Mouse (Mus musculus) kidney, postnatal 0 days (tissue): ENCODE data around the gene Mgat4c. TPM values are rescaled to one million over a fixed set of nuclear protein-coding genes. Genes with fewer than 3 reads are reported as not detected.
A peak's percentile ranks its signal among the peaks of the same experiment; 100 is the strongest.

Experiments
- ATAC-seq: fragments of 200-750 bp; cut with Nextera tagmentation; replicated peaks from 2 replicates; pipeline ENCODE4 v1.8.0; 2017; ENCODE audit warnings: low read depth, moderate number of reproducible peaks, moderate TSS enrichment, moderate library complexity; ENCODE audit not compliant: low FRiP score
- DNase-seq: peaks from one replicate; pipeline ENCODE4 v3.0.0-alpha.2; 2016; ENCODE audit warnings: low spot score
- H3K27ac ChIP-seq: fragments of 300-500 bp; sonication (generic); 2 replicates; pipeline ENCODE4 v1.5.1; 2014; ENCODE audit warnings: mild to moderate bottlenecking
- H3K27me3 ChIP-seq: fragments of 300-500 bp; sonication (generic); 2 replicates; pipeline ENCODE4 v1.6.1; 2014; ENCODE audit warnings: low read length, mixed read lengths; ENCODE audit not compliant: insufficient read depth
- H3K36me3 ChIP-seq: fragments of 300-500 bp; sonication (generic); 2 replicates; pipeline ENCODE4 v1.6.1; 2014; ENCODE audit warnings: low read length, mixed read lengths; ENCODE audit not compliant: insufficient read depth
- H3K4me1 ChIP-seq: fragments of 300-500 bp; sonication (generic); replicated peaks from 2 replicates; pipeline ENCODE4 v1.6.1; 2014; ENCODE audit warnings: antibody characterized with exemption, low read length, mixed read lengths; ENCODE audit not compliant: insufficient read depth
- H3K4me2 ChIP-seq: fragments of 300-500 bp; sonication (generic); 2 replicates; pipeline ENCODE4 v1.6.1; 2014; ENCODE audit warnings: mild to moderate bottlenecking, low read length, moderate library complexity, mixed read lengths
- H3K4me3 ChIP-seq: fragments of 300-500 bp; sonication (generic); replicated peaks from 2 replicates; pipeline ENCODE4 v1.5.1; 2014; ENCODE audit warnings: low read depth, low read length
- H3K9ac ChIP-seq: fragments of 300-500 bp; sonication (generic); 2 replicates; pipeline ENCODE4 v1.6.1; 2014; ENCODE audit warnings: low read depth, low read length
- H3K9me3 ChIP-seq: fragments of 300-500 bp; sonication (generic); replicated peaks from 2 replicates; pipeline ENCODE4 v1.6.1; 2016; ENCODE audit warnings: low read length, inconsistent platforms, mixed read lengths
- CTCF ChIP-seq: IDR thresholded peaks from 2 replicates; pipeline ENCODE4 v1.5.1; 2016; ENCODE audit warnings: antibody characterized with exemption, low read depth, mild to moderate bottlenecking, moderate library complexity
- WGBS: fragments of 180-500 bp; shearing (Covaris S2); extraction: QIAGEN DNeasy Blood & Tissue Kit; methylation state at CpG from one replicate; pipeline ENCODE4 v1.1.7; 2014; 5-methylcytosine and 5-hydroxymethylcytosine counted together
- polyA plus RNA-seq: library from polyadenylated mRNA; unstranded; fragments of >200 nt; fragmentation: Nextera tagmentation; extraction: Ambion mirVana; gene quantifications from 2 replicates; pipeline ENCODE4 v1.2.1, GENCODE M21; 2015

Gene Mgat4c
- polyA plus RNA-seq, 1 experiment from 2014 or later, result 1.6 TPM

DNA sequence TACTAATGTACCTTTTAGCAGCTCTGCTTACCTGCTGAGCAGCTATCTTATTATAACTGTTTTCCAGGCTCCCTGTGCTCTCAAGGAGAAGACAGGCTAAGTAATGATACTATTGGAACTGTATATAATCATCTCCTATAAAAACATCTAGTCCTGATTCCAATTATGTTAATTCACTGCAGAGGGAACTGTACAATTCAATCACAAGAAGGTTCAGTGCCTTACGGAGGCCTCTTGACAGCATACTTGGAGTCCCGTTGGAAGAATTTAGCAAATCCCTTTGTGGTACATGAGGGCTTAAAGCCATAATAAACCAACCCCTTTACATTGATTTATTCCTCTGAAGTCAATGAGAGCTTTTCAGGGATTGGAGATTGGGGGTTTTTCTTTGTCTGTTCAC, 174.8 kb downstream of the Mgat4c start:
- no peak overlapping the region for H3K4me3 ChIP-seq
- no peak overlapping the region for H3K9ac ChIP-seq
- DNase-seq (no peak), ATAC-seq (no peak)
- TF ChIP-seq CTCF, result no peak
- no peak overlapping the region for H3K4me2 ChIP-seq
- no peaks in the 10 kb centered on the region for H3K27me3 ChIP-seq
- no peak overlapping the region for H3K27ac ChIP-seq
- H3K4me1 ChIP-seq, result no peaks in the 10 kb centered on the region
- no peaks in the 10 kb centered on the region for H3K36me3 ChIP-seq
- WGBS, result 71% methylated on average over 2 of the region's 2 CpGs
- no peaks in the 10 kb centered on the region for H3K9me3 ChIP-seq

DNA sequence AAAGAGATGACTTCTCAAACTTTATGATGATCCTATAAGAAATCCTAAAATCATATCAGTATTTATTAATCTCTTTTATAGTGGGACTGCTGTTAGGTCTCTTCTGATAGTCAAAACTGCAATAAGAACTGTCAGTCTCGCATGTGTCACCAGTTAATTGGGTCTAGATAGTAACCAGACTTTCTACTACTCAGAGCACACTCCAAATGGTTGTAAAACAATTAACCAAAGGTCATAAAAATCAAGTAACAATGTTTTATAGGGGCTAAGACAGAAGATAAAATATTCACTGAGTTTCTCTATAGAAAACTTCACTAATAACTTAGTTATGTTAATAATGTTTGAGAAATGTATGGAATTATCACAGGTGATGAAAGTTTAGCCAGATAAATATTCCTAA, 208.6 kb downstream of the Mgat4c start:
- Histone ChIP-seq H3K36me3 (no peaks in the 10 kb centered on the region), H3K27ac (no peak overlapping the region), H3K4me1 (no peaks in the 10 kb centered on the region), H3K27me3 (no peaks in the 10 kb centered on the region), H3K4me3 (no peak overlapping the region), H3K4me2 (no peak overlapping the region), H3K9me3 (no peaks in the 10 kb centered on the region), H3K9ac (no peak overlapping the region)
- DNase-seq (no peak), ATAC-seq (no peak)
- 49% methylated on average over 1 of the region's 1 CpGs for WGBS
- no peak for TF ChIP-seq CTCF

GRCm38 (mm10) chr10:101917328-101917814, 236.1 kb downstream of the Mgat4c start:
- DNase-seq, result no peak
- Histone ChIP-seq H3K36me3 (no peaks in the 10 kb centered on the region), H3K27ac (no peak overlapping the region), H3K4me3 (no peak overlapping the region), H3K4me1 (no peaks in the 10 kb centered on the region), H3K9ac (no peak overlapping the region), H3K9me3 (no peaks in the 10 kb centered on the region), H3K27me3 (no peaks in the 10 kb centered on the region), H3K4me2 (no peak overlapping the region)
- ATAC-seq, result no peak
- no peak for TF ChIP-seq CTCF

DNA sequence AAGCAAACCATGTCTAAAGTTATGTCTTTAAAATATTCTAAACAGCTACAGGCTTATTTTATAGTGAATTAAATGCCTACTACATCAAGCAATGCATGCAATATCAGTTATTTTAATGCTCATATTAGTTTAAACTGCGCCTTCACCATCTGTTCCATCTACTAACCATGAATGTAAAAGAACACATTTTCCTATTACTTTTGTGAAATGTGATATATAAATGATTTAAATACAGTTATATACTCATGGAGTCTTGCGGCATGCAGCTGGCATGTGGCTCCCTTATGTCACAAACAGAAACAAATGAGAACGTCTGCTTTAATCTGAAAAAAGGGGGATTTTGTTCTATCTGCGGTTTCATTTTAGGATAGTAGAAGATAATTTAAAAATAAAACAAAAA, 316.3 kb downstream of the Mgat4c start:
- TF ChIP-seq CTCF, result no peak
- Histone ChIP-seq H3K9ac (no peak overlapping the region), H3K36me3 (no peaks in the 10 kb centered on the region), H3K9me3 (no peaks in the 10 kb centered on the region), H3K27ac (no peak overlapping the region), H3K27me3 (no peaks in the 10 kb centered on the region), H3K4me3 (no peak overlapping the region), H3K4me1 (no peaks in the 10 kb centered on the region), H3K4me2 (no peak overlapping the region)
- 84% methylated on average over 4 of the region's 4 CpGs for WGBS
- ATAC-seq (no peak), DNase-seq (no peak)

GRCm38 (mm10) chr10:102042513-102042912, 361.2 kb downstream of the Mgat4c start:
- no peak overlapping the region for H3K9ac ChIP-seq
- no peaks in the 10 kb centered on the region for H3K9me3 ChIP-seq
- DNase-seq (no peak), ATAC-seq (no peak)
- WGBS, result 76% methylated on average over 2 of the region's 2 CpGs
- H3K27me3 ChIP-seq, result no peaks in the 10 kb centered on the region
- no peak overlapping the region for H3K4me3 ChIP-seq
- no peak overlapping the region for H3K4me2 ChIP-seq
- TF ChIP-seq CTCF, result no peak
- H3K27ac ChIP-seq, result no peak overlapping the region
- no peaks in the 10 kb centered on the region for H3K36me3 ChIP-seq
- no peaks in the 10 kb centered on the region for H3K4me1 ChIP-seq

DNA sequence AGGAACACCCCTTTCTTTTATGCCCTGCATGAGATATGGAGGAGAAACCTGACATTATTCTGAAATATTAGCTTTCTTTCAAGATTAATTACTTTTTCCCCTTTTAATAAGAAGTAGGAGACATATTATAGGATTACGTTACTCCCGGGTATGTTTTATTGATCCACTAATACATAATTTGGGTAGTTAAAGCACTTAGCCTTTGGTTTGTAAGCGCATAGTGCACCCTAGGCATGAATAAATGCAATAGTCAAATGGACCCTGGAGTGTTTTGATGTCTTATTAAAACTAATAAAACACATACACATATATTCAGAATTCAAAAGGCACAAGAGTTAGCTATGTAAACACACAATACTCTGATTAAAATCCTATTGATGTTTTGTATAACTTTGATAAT, 374.9 kb downstream of the Mgat4c start:
- Histone ChIP-seq H3K9me3 (no peaks in the 10 kb centered on the region), H3K9ac (no peak overlapping the region), H3K4me2 (no peak overlapping the region), H3K36me3 (no peaks in the 10 kb centered on the region), H3K4me3 (no peak overlapping the region), H3K27me3 (no peaks in the 10 kb centered on the region), H3K4me1 (no peaks in the 10 kb centered on the region), H3K27ac (no peak overlapping the region)
- DNase-seq (no peak), ATAC-seq (no peak)
- no peak for TF ChIP-seq CTCF
- 86% methylated on average over 3 of the region's 3 CpGs for WGBS

- 47% methylated on average over 2 of the region's 2 CpGs for WGBS
- H3K27ac ChIP-seq, result no peak overlapping the region
- H3K27me3 ChIP-seq, result no peaks in the 10 kb centered on the region
- no peaks in the 10 kb centered on the region for H3K9me3 ChIP-seq
- no peaks in the 10 kb centered on the region for H3K36me3 ChIP-seq
- no peak overlapping the region for H3K4me3 ChIP-seq
- no peaks in the 10 kb centered on the region for H3K4me1 ChIP-seq
- no peak for ATAC-seq
- TF ChIP-seq CTCF, result no peak
- DNase-seq, result peak; percentile 5
- H3K9ac ChIP-seq, result no peak overlapping the region
- no peak overlapping the region for H3K4me2 ChIP-seq
Observed at GRCm38 (mm10) chr10:102056975-102057565, 375.8 kb downstream of the Mgat4c start.
